Mouse (Mus musculus) lung, adult 2 months (tissue): ENCODE measurements around the gene Syt13. TPM values are rescaled to one million over a fixed set of nuclear protein-coding genes. Genes with fewer than 3 reads are reported as not detected.

ENCODE experiments used
- DNase-seq: peaks from one replicate; pipeline ENCODE4 v3.0.0; 2022
- H3K4me1 ChIP-seq: fragments of 200-500 bp; 2 replicates; pipeline ENCODE4 v1.6.1; 2011; ENCODE audit warnings: low read length; ENCODE audit not compliant: control insufficient read depth, insufficient read depth
- H3K4me3 ChIP-seq: fragments of 200-500 bp; replicated peaks from 2 replicates; pipeline ENCODE3; 2011; ENCODE audit warnings: low read depth, mild to moderate bottlenecking, control low read depth, low read length; ENCODE audit errors: extremely low read depth
- CTCF ChIP-seq: fragments of 200-500 bp; IDR thresholded peaks from 2 replicates; pipeline ENCODE4 v1.5.1; 2011; ENCODE audit warnings: mild to moderate bottlenecking, low read length, control low read depth; ENCODE audit not compliant: insufficient read depth
- POLR2A ChIP-seq: fragments of 200-500 bp; IDR thresholded peaks from 2 replicates; pipeline ENCODE4 v1.6.1; 2011; ENCODE audit warnings: low read depth, mild to moderate bottlenecking, control low read depth, low read length, borderline replicate concordance; ENCODE audit errors: extremely low read depth
- WGBS: fragments of 180-500 bp; shearing (Covaris S2); methylation state at CpG from one replicate; pipeline ENCODE4 v1.1.7; 2018; 5-methylcytosine and 5-hydroxymethylcytosine counted together
- polyA plus RNA-seq: library from polyadenylated mRNA; depleted of rRNA; stranded (reverse); fragments of >200 nt; gene quantifications from 2 replicates; pipeline ENCODE4 v1.2.3, GENCODE M21; 2012; rRNA removed

Syt13 gene
- 0.08 and 0.11 TPM in 2 replicates for polyA plus RNA-seq

DNA sequence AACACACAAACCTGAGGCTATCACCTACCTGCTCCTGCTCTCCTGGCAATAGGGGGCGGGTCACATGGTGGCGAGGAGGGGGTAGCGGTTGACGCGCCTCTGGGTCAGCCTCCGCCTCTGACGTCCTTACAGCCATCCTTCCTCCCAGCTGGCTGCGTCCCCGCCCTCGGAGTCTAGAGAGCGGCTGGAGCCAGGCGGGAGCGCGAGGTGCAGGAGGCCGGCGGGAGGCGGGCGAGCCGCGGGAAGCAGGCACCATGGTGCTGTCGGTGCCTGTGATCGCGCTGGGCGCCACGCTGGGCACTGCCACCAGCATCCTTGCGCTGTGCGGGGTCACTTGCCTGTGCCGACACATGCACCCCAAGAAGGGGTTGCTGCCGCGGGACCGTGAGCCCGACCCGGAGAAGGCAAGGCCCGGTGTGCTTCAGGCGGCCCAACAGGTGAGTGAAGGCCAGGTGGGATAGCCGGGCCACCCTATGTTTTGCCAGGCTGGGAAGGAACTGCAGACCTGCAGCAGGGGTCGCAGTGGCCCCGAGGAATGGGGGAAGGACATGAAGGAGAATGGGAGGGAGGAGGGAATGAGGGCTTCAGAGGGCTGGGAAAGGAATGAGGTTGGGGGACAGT lies at the start of gene Syt13:
Syt13 (plus strand) TSS at position 166 of the 621 bp plus-strand sequence.
- no peak for TF ChIP-seq CTCF
- no peak for TF ChIP-seq POLR2A
- no peaks in the 10 kb centered on the region for H3K4me1 ChIP-seq
- DNase-seq = peak; percentile 26
- 1% methylated on average over 38 of the region's 38 CpGs for WGBS
- no peak within 1 kb of the TSS for H3K4me3 ChIP-seq

DNA sequence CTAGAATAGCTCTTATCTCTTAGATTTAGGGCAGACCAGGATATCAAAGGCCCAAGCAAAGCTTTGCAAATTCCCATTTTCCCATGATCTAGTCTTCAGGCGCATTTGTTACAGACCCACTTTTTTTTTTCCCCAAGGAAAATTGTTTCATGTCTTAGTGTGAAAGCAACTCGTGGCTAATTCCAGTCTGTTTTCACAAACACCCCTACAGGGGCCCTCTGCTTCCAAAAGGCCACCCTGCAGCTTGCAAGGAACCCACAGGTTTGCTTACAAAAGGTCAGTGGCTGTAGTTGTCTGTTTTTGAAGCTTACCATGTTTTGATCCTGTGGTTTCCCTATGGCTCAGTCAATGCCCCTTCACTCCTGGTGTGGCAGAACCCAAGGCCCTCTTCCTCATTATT lies 48.3 kb upstream of the Syt13 start:
- Histone ChIP-seq H3K4me1 (no peaks in the 10 kb centered on the region), H3K4me3 (no peak overlapping the region)
- WGBS = 32% methylated on average over 2 of the region's 2 CpGs
- DNase-seq = no peak
- no peak for TF ChIP-seq POLR2A
- TF ChIP-seq CTCF = no peak

DNA sequence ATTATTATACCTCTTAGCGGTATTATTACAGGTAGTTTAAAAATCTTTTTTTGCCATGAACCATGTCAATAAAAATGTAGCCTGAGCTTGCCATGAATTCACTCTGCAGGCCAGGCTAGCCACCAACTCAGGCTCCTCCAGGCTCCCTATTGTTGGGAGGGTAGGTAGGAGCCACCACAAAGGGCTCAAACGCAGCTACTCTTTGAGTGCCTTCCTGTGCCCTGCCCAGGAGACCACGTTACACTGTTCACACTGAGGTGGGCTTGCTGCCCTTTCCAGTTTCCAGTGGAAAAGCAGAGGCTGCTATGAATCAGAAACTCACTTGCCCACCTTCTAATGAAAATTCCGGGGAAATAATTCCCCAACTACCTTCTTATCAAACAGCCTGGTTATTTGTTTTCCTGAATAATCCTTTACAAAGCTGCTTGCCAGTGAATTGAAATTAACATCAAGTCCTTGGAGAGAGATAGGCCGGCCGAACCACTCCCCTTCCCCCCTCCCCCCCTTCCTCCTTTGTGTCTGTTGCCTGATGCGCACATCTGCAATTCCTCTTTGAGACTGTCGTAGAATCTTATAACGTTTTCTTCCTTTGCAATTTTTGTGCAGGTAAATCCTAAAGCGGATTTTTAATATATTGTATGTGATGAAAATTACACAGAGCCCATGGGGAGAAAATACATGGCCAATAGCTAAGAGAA lies 44.6 kb upstream of the Syt13 start:
- WGBS = 32% methylated on average over 10 of the region's 10 CpGs
- no peak overlapping the region for H3K4me3 ChIP-seq
- DNase-seq = no peak
- peaks cover 4% of the 10 kb centered on the region; the same call in 1 of the 2 replicates for H3K4me1 ChIP-seq
- TF ChIP-seq CTCF = no peak
- no peak for TF ChIP-seq POLR2A

DNA sequence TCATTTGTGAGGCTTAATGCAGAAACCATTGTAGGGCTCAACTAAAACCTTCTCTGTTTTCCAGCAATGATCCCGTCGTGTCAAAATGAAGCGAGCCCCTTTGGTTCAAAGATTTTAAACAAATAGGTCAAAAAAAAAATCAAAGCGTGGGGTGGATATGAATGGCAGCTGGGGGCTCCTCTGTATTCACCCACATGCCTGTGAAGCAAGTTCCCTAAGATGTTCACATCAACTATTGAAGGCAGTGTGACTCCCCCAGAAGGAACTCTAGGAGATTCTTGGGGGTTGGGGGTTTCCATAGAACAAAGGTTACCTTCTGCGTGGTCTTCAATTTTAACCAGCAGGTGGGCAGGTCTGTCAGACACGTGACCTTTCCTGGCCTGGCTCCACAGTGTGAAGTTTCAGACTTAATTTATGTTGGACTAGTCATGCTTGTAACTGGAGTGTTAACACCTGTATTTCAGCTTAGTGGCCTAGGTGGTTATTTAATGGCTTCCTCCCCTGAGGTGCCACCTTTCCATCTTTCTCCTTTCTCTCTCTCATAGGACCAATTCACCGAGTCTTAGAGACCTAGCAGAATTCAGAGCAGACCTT lies 43.7 kb upstream of the Syt13 start:
- TF ChIP-seq CTCF (no peak), POLR2A (no peak)
- Histone ChIP-seq H3K4me3 (no peak overlapping the region), H3K4me1 (peaks cover 4% of the 10 kb centered on the region; the same call in 1 of the 2 replicates)
- WGBS = 68% methylated on average over 7 of the region's 7 CpGs
- no peak for DNase-seq

DNA sequence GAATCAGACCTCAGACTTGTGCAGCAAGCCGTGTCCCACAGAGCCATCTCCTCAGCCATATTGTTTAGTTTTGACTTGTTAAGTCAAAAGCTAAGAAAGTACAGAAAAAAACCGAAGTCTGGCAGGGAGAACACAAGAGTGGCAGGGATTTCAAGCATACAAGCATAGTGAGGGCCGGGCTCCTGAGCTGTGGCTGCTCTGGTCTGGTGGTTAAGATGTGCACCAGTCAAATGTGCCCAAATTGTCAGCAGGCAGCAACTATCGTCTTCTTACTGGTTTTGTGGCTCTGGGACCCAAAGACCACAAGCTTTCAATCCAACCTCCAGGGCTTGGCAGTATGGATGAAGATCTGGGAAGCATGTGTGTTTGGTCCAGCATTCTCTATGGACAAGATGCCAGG lies 42.2 kb upstream of the Syt13 start:
- no peak for DNase-seq
- no peak for TF ChIP-seq POLR2A
- no peak for TF ChIP-seq CTCF
- Histone ChIP-seq H3K4me1 (peaks cover 4% of the 10 kb centered on the region; the same call in 1 of the 2 replicates), H3K4me3 (no peak overlapping the region)
- whole genome bisulfite sequencing = 68% methylated on average over 4 of the region's 4 CpGs

DNA sequence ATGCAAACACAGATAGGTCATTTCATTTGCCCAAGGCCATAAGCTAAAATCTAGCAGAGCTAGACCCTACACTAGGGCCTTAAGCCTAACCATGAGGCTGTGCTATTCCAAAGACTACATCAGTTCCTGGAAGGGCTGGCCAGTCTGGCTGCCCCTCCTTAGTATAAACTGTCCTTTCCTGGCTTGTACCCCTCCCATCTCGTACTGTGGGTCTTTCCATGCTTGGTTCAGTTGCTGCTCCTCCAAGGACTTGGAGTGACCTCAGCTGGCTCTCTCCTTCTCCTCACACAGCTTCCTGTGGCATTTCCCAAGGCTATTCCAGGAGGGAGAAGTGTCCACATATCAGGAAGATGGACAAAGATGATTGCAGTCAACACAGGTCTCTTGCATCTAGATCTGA lies 40.3 kb upstream of the Syt13 start:
- TF ChIP-seq POLR2A = no peak
- TF ChIP-seq CTCF = no peak
- Histone ChIP-seq H3K4me3 (no peak overlapping the region), H3K4me1 (peaks cover 4% of the 10 kb centered on the region; the same call in 1 of the 2 replicates)
- DNase-seq = no peak
- 41% methylated on average over 1 of the region's 1 CpGs for WGBS

DNA sequence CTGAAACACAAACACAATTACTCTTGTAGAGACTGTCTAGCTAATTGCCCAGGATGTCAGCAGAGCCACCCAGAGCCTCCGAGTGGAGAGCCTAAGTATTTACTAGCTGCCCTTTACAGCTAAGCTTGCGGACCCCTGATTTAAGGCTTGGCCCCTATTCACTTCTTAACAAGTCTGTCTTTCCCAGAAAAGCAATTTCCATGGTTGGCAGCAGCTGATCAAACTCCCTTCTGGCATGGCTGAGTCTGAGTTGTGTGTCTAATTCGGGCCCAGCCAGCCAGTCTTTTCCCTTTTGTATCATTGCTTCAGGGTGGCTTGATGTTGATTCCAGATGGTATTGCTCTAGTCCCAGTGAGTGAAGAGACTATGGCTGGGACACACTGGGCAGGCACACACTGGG lies 37.4 kb upstream of the Syt13 start:
- DNase-seq = no peak
- H3K4me1 ChIP-seq = peaks cover 4% of the 10 kb centered on the region; the same call in 1 of the 2 replicates

DNA sequence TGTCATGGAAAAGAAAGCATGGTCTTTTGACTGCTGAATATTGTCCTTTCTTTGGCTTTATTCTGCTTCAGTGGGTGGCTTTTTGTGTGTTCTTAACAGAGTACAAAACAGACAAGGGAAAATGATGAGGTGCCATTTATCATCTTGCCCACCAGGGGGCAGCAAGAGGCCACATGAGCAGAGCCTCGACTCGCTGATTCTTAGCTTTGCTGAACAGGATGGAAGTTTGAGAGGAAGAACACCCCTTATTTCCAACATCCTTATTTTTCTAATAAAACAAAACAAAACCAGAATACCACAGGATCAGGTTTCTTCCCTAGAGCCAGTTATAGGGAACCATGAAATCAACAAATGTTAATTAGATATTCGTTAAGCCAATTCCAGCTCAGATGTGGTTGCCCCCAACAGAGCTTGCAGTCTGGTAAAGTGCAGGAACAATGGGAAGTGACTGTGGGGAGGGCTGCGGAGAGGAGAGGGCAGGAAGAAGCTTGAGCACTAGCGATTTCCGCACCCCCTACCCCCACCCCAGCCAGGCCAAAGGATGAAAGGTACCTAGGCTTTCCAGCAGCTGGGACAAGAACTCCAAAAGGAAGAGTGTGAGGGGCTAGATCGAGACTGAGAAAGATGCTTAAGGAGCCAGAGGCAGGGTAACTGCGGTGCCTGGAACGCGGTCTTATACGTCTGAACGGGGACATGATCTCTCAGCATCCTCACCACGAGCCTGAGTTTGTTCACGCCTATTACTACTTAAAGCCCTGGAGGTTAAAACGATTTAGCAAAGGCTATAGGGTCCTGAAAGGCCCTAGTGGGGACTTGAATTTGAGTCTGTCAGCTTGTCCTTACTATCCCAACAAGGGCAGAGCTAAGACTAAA lies 31.6 kb upstream of the Syt13 start:
- DNase-seq = peak; percentile 31
- WGBS = 5% methylated on average over 15 of the region's 15 CpGs
- no peak for TF ChIP-seq POLR2A
- TF ChIP-seq CTCF = peak; percentile 92

More for the DNA sequence above, 37.4 kb upstream of the Syt13 start:
- TF ChIP-seq CTCF (no peak), POLR2A (no peak)
- H3K4me3 ChIP-seq = no peak overlapping the region
- 75% methylated on average over 3 of the region's 3 CpGs for WGBS

DNA sequence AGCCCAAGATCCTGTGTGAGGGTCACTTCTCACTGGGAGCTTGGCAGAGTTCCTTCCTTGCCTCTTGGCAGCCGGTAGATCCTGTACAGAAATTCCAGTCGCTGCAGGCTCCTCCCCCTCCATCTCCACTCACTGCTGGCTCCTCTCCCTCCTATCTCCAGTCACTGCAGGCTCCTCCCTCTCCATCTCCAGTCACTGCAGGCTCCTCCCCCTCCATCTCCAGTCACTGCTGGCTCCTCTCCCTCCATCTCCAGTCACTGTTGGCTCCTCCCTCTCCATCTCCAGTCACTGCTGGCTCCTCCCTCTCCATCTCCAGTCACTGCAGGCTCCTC lies 31.0 kb upstream of the Syt13 start:
- H3K4me3 ChIP-seq = no peak overlapping the region
- WGBS = 3% methylated on average over 2 of the region's 2 CpGs
- no peaks in the 10 kb centered on the region for H3K4me1 ChIP-seq
- peak; percentile 10 for DNase-seq
- TF ChIP-seq CTCF (no peak), POLR2A (no peak)

More for the DNA sequence above, 31.6 kb upstream of the Syt13 start:
- Histone ChIP-seq H3K4me1 (no peaks in the 10 kb centered on the region), H3K4me3 (no peak overlapping the region)
